Mouse (Mus musculus): ENCODE measurements around the gene Ric1. TPM values are rescaled to one million over a fixed set of nuclear protein-coding genes. Genes with fewer than 3 reads are reported as not detected.

The Ric1 gene
- polyA plus RNA-seq, 1 experiment from 2014 or later = 13.5 TPM

GRCm38 (mm10) chr19:29526837-29527236 lies 4.8 kb downstream of the Ric1 start:
- Histone ChIP-seq H3K36me3 (ENCODE audit: insufficient read depth, low read length) (no peaks in the 10 kb centered on the region), H3K27me3 (ENCODE audit: insufficient read depth, low read length) (no peaks in the 10 kb centered on the region), H3K4me3 (replicated peaks; ENCODE audit: low read depth, low read length) (no peak overlapping the region), H3K9me3 (replicated peaks; ENCODE audit: low read length) (no peaks in the 10 kb centered on the region), H3K4me2 (ENCODE audit: low read length) (no peak overlapping the region), H3K4me1 (replicated peaks; ENCODE audit: insufficient read depth, low read length) (0 out of 2 replicates have a peak, but pooled peaks cover 3% of the 10 kb centered on the region), H3K27ac (no peak overlapping the region), H3K9ac (ENCODE audit: low read depth, low read length) (no peak overlapping the region)
- TF ChIP-seq CTCF (IDR thresholded peaks at IDR 0.05; ENCODE audit: low read depth) = no peak
- DNase-seq (ENCODE audit: low spot score) (no peak), ATAC-seq (replicated peaks; ENCODE audit: low FRiP score, low read depth) (no peak)

GRCm38 (mm10) chr19:29527299-29527698 lies 5.2 kb downstream of the Ric1 start:
- no peak overlapping the region for H3K9ac ChIP-seq (ENCODE audit: low read depth, low read length)
- 96% methylated on average over 4 of the region's 4 CpGs for WGBS
- ATAC-seq (replicated peaks; ENCODE audit: low FRiP score, low read depth) = no peak

GRCm38 (mm10) chr19:29528568-29528967 lies 6.5 kb downstream of the Ric1 start:
- no peak overlapping the region for H3K4me2 ChIP-seq (ENCODE audit: low read length)
- H3K27ac ChIP-seq = no peak overlapping the region
- H3K9ac ChIP-seq (ENCODE audit: low read depth, low read length) = no peak overlapping the region
- no peak for ATAC-seq (replicated peaks; ENCODE audit: low FRiP score, low read depth)
- no peak for TF ChIP-seq CTCF (IDR thresholded peaks at IDR 0.05; ENCODE audit: low read depth)
- H3K9me3 ChIP-seq (replicated peaks; ENCODE audit: low read length) = no peaks in the 10 kb centered on the region
- no peak for DNase-seq (ENCODE audit: low spot score)
- H3K27me3 ChIP-seq (ENCODE audit: insufficient read depth, low read length) = no peaks in the 10 kb centered on the region
- WGBS = 85% methylated on average over 2 of the region's 2 CpGs
- no peaks in the 10 kb centered on the region for H3K36me3 ChIP-seq (ENCODE audit: insufficient read depth, low read length)
- 0 out of 2 replicates have a peak, but pooled peaks cover 3% of the 10 kb centered on the region for H3K4me1 ChIP-seq (replicated peaks; ENCODE audit: insufficient read depth, low read length)
- H3K4me3 ChIP-seq (replicated peaks; ENCODE audit: low read depth, low read length) = no peak overlapping the region

More at GRCm38 (mm10) chr19:29527299-29527698, 5.2 kb downstream of the Ric1 start:
- no peaks in the 10 kb centered on the region for H3K9me3 ChIP-seq (replicated peaks; ENCODE audit: low read length)
- 0 out of 2 replicates have a peak, but pooled peaks cover 3% of the 10 kb centered on the region for H3K4me1 ChIP-seq (replicated peaks; ENCODE audit: insufficient read depth, low read length)
- H3K4me3 ChIP-seq (replicated peaks; ENCODE audit: low read depth, low read length) = no peak overlapping the region
- TF ChIP-seq CTCF (IDR thresholded peaks at IDR 0.05; ENCODE audit: low read depth) = no peak
- no peaks in the 10 kb centered on the region for H3K36me3 ChIP-seq (ENCODE audit: insufficient read depth, low read length)
- DNase-seq (ENCODE audit: low spot score) = no peak
- H3K27me3 ChIP-seq (ENCODE audit: insufficient read depth, low read length) = no peaks in the 10 kb centered on the region
- no peak overlapping the region for H3K27ac ChIP-seq
- H3K4me2 ChIP-seq (ENCODE audit: low read length) = no peak overlapping the region

GRCm38 (mm10) chr19:29534030-29534429 lies 11.9 kb downstream of the Ric1 start:
- no peaks in the 10 kb centered on the region for H3K9me3 ChIP-seq (replicated peaks; ENCODE audit: low read length)
- H3K4me3 ChIP-seq (replicated peaks; ENCODE audit: low read depth, low read length) = no peak overlapping the region
- no peaks in the 10 kb centered on the region for H3K27me3 ChIP-seq (ENCODE audit: insufficient read depth, low read length)
- WGBS = 74% methylated on average over 5 of the region's 5 CpGs
- H3K4me1 ChIP-seq (replicated peaks; ENCODE audit: insufficient read depth, low read length) = no peaks in the 10 kb centered on the region
- H3K4me2 ChIP-seq (ENCODE audit: low read length) = no peak overlapping the region
- H3K9ac ChIP-seq (ENCODE audit: low read depth, low read length) = no peak overlapping the region
- DNase-seq (ENCODE audit: low spot score) (no peak), ATAC-seq (replicated peaks; ENCODE audit: low FRiP score, low read depth) (no peak)
- H3K27ac ChIP-seq = no peak overlapping the region
- no peak for TF ChIP-seq CTCF (IDR thresholded peaks at IDR 0.05; ENCODE audit: low read depth)
- 0 out of 2 replicates have a peak, but pooled peaks cover 12% of the 10 kb centered on the region for H3K36me3 ChIP-seq (ENCODE audit: insufficient read depth, low read length)

GRCm38 (mm10) chr19:29542256-29542970 lies 20.3 kb downstream of the Ric1 start:
- no peak overlapping the region for H3K9ac ChIP-seq (ENCODE audit: low read depth, low read length)
- WGBS = 34% methylated on average over 8 of the region's 8 CpGs
- H3K27me3 ChIP-seq (ENCODE audit: insufficient read depth, low read length) = no peaks in the 10 kb centered on the region
- H3K4me1 ChIP-seq (replicated peaks; ENCODE audit: insufficient read depth, low read length) = no peaks in the 10 kb centered on the region
- H3K4me2 ChIP-seq (ENCODE audit: low read length) = no peak overlapping the region
- no peak for TF ChIP-seq CTCF (IDR thresholded peaks at IDR 0.05; ENCODE audit: low read depth)
- DNase-seq (ENCODE audit: low spot score) = peak; percentile 48
- no peak overlapping the region for H3K4me3 ChIP-seq (replicated peaks; ENCODE audit: low read depth, low read length)
- peak overlapping the region; percentile 50; the same call in 1 of the 2 replicates for H3K27ac ChIP-seq
- no peaks in the 10 kb centered on the region for H3K36me3 ChIP-seq (ENCODE audit: insufficient read depth, low read length)
- no peaks in the 10 kb centered on the region for H3K9me3 ChIP-seq (replicated peaks; ENCODE audit: low read length)
- no peak; the same call in 1 of the 2 replicates for ATAC-seq (replicated peaks; ENCODE audit: low FRiP score, low read depth)

- no peaks in the 10 kb centered on the region for H3K27me3 ChIP-seq (ENCODE audit: insufficient read depth, low read length)
- H3K9me3 ChIP-seq (replicated peaks; ENCODE audit: low read length) = no peaks in the 10 kb centered on the region
- no peak for TF ChIP-seq CTCF (IDR thresholded peaks at IDR 0.05; ENCODE audit: low read depth)
- ATAC-seq (replicated peaks; ENCODE audit: low FRiP score, low read depth) (no peak), DNase-seq (ENCODE audit: low spot score) (no peak)
- no peak overlapping the region for H3K27ac ChIP-seq
- H3K9ac ChIP-seq (ENCODE audit: low read depth, low read length) = no peak overlapping the region
- H3K4me3 ChIP-seq (replicated peaks; ENCODE audit: low read depth, low read length) = no peak overlapping the region
- H3K4me1 ChIP-seq (replicated peaks; ENCODE audit: insufficient read depth, low read length) = no peaks in the 10 kb centered on the region
- WGBS = 83% methylated on average over 6 of the region's 6 CpGs
- H3K4me2 ChIP-seq (ENCODE audit: low read length) = no peak overlapping the region
- H3K36me3 ChIP-seq (ENCODE audit: insufficient read depth, low read length) = no peaks in the 10 kb centered on the region
Observed at GRCm38 (mm10) chr19:29544026-29544425, 21.9 kb downstream of the Ric1 start.

Measured in kidney, postnatal 0 days (tissue).